11 mouse cellular contexts compared by ENCODE assay signal in genomic region chr12:80331634-80332033, GRCm38 (mm10).
DNase-seq lines count a peak whose midpoint lies in the region; ATAC-seq lines count a peak whose summit lies in the region.
"Had no signal": no experiment of that assay in that cellular context is flagged by ENCODE, and none has a peak within 500 bp of the region (broad histone marks: within the 10 kb centered on the region; RNA-seq: fewer than 3 reads in every experiment).

No protein-coding gene starts in this region.

- no peak overlapping the region for H3K9ac ChIP-seq in heart, embryonic 16.5 days (ENCODE audit: low read length)
- no peak overlapping the region for H3K9ac ChIP-seq in liver, embryonic 13.5 days
- no peak overlapping the region for H3K9ac ChIP-seq in stomach, embryonic 15.5 days
- no peak overlapping the region for H3K9ac ChIP-seq in midbrain, embryonic 11.5 days (ENCODE audit: low read length)
- H3K9ac ChIP-seq: midbrain, embryonic 12.5 days had no signal

- 25% methylated on average over 2 of the region's 2 CpGs for WGBS in heart, embryonic 16.5 days
- 7% methylated on average over 2 of the region's 2 CpGs for WGBS in liver, embryonic 13.5 days (ENCODE audit: insufficient replicate concordance)
- 27% methylated on average over 2 of the region's 2 CpGs for WGBS in stomach, embryonic 15.5 days
- 21% methylated on average over 2 of the region's 2 CpGs for WGBS in midbrain, embryonic 11.5 days

- H3K4me2 ChIP-seq in heart, embryonic 16.5 days (ENCODE audit: low read depth, low read length), result peak overlapping the region; percentile 6; the same call in 1 of the 2 replicates
- H3K4me2 ChIP-seq in liver, embryonic 13.5 days, result no peak overlapping the region
- H3K4me2 ChIP-seq in stomach, embryonic 15.5 days, result no peak overlapping the region
- no peak overlapping the region for H3K4me2 ChIP-seq in midbrain, embryonic 11.5 days
- H3K4me2 ChIP-seq: midbrain, embryonic 12.5 days had no signal

- peak; percentile 28; the same call in 1 of the 2 replicates for ATAC-seq in heart, embryonic 16.5 days (replicated peaks; ENCODE audit: extremely low read depth, insufficient read depth, low FRiP score)
- 0 out of 2 replicates have a peak, but pooled peaks have one; percentile 20 for ATAC-seq in liver, embryonic 13.5 days (ENCODE audit: low read depth)
- ATAC-seq in stomach, embryonic 15.5 days (ENCODE audit: insufficient read depth, low FRiP score, low read depth), result peak; percentile 15; the same call in 1 of the 2 replicates
- no peak for ATAC-seq in midbrain, embryonic 11.5 days (ENCODE audit: low FRiP score)
- ATAC-seq: Patski had no signal

- no peak for DNase-seq in heart, adult 8-10 months (ENCODE audit: low spot score)
- DNase-seq in T-cell, adult 2 months (ENCODE audit: low spot score), result peak; percentile 40
- DNase-seq in liver, embryonic 13.5 days, result no peak
- DNase-seq in midbrain, embryonic 11.5 days (ENCODE audit: low spot score, missing footprints), result no peak
- DNase-seq in ovary, adult 18-20 months (ENCODE audit: low spot score), result no peak
- no peak for DNase-seq in adrenal gland, adult 2 months
- DNase-seq: layer of hippocampus, postnatal 36 days had no signal

- H3K9me3 ChIP-seq in heart, embryonic 16.5 days (replicated peaks; ENCODE audit: control insufficient read depth, low read length), result no peaks in the 10 kb centered on the region
- no peaks in the 10 kb centered on the region for H3K9me3 ChIP-seq in liver, embryonic 13.5 days (replicated peaks)
- H3K9me3 ChIP-seq in stomach, embryonic 15.5 days, result no peaks in the 10 kb centered on the region
- no peaks in the 10 kb centered on the region for H3K9me3 ChIP-seq in midbrain, embryonic 11.5 days (ENCODE audit: control insufficient read depth, low read length)
- H3K9me3 ChIP-seq: midbrain, embryonic 12.5 days had no signal

- peak overlapping the region; percentile 36 for H3K27ac ChIP-seq in heart, embryonic 16.5 days (ENCODE audit: low read length)
- no peak overlapping the region; the same call in 1 of the 2 replicates for H3K27ac ChIP-seq in liver, embryonic 13.5 days
- H3K27ac ChIP-seq in stomach, embryonic 15.5 days, result no peak overlapping the region
- no peak overlapping the region for H3K27ac ChIP-seq in midbrain, embryonic 11.5 days (ENCODE audit: low read depth, low read length)
- H3K27ac ChIP-seq: midbrain, embryonic 12.5 days had no signal

- peaks cover 5% of the 10 kb centered on the region for H3K36me3 ChIP-seq in heart, embryonic 16.5 days (ENCODE audit: control insufficient read depth, insufficient read depth)
- no peaks in the 10 kb centered on the region for H3K36me3 ChIP-seq in liver, embryonic 13.5 days
- H3K36me3 ChIP-seq in stomach, embryonic 15.5 days, result no peaks in the 10 kb centered on the region
- H3K36me3 ChIP-seq in midbrain, embryonic 11.5 days (ENCODE audit: control insufficient read depth, insufficient read depth, low read length), result no peaks in the 10 kb centered on the region

- H3K4me1 ChIP-seq in heart, embryonic 16.5 days (ENCODE audit: control insufficient read depth, insufficient read depth, low read length), result peaks cover 30% of the 10 kb centered on the region
- H3K4me1 ChIP-seq in liver, embryonic 13.5 days (replicated peaks), result peaks cover 33% of the 10 kb centered on the region
- peaks cover 10% of the 10 kb centered on the region; the same call in 1 of the 2 replicates for H3K4me1 ChIP-seq in stomach, embryonic 15.5 days
- H3K4me1 ChIP-seq in midbrain, embryonic 11.5 days (ENCODE audit: control insufficient read depth, insufficient read depth, low read length), result peaks cover 3% of the 10 kb centered on the region; the same call in 1 of the 2 replicates

- no peak overlapping the region for H3K4me3 ChIP-seq in heart, embryonic 16.5 days (ENCODE audit: low read length)
- no peak overlapping the region for H3K4me3 ChIP-seq in liver, embryonic 13.5 days (replicated peaks)
- H3K4me3 ChIP-seq in stomach, embryonic 15.5 days (replicated peaks), result no peak overlapping the region
- no peak overlapping the region for H3K4me3 ChIP-seq in midbrain, embryonic 11.5 days (ENCODE audit: low read depth, low read length)
- H3K4me3 ChIP-seq: midbrain, embryonic 12.5 days had no signal

- no peaks in the 10 kb centered on the region for H3K27me3 ChIP-seq in heart, embryonic 16.5 days (ENCODE audit: control insufficient read depth, insufficient read depth, low read length)
- no peaks in the 10 kb centered on the region for H3K27me3 ChIP-seq in liver, embryonic 13.5 days
- H3K27me3 ChIP-seq in stomach, embryonic 15.5 days (replicated peaks), result no peaks in the 10 kb centered on the region
- no peaks in the 10 kb centered on the region for H3K27me3 ChIP-seq in midbrain, embryonic 11.5 days (ENCODE audit: control insufficient read depth, insufficient read depth, low read length)
- H3K27me3 ChIP-seq: midbrain, embryonic 12.5 days; Patski had no signal
